Comparison of ENCODE assay signal across 24 mouse cellular contexts in the genomic region with DNA sequence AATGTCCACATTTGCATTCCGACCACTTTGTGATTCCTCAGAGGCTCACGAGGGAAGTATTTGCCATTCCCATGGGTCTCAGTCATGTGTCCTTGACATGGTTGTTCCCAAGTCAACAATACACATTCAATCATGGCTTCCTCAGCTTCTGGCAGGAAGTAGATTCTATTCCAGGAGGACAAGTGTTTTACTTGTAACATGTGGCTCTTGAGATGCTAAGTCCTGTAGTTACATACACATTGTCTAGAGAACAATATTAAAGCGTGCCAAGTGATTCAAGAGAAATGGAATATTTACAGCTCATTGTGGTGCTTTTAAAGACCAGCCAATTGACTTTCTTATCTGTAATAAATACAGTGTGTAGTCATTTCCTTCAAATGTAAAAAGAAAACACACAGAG.
"Had no signal": no experiment of that assay in that cellular context is flagged by ENCODE, and none has a peak within 500 bp of the region (broad histone marks: within the 10 kb centered on the region; RNA-seq: fewer than 3 reads in every experiment).

No protein-coding gene starts in this region.

- H3K27me3 ChIP-seq: heart, embryonic 12.5 days; hindbrain, embryonic 13.5 days; hindbrain, embryonic 15.5 days; kidney, embryonic 15.5 days; limb, embryonic 12.5 days; limb, embryonic 15.5 days had no signal

- H3K4me1 ChIP-seq: heart, embryonic 10.5 days; heart, embryonic 12.5 days; hindbrain, embryonic 13.5 days; hindbrain, embryonic 15.5 days; kidney, embryonic 15.5 days; limb, embryonic 12.5 days; limb, embryonic 15.5 days had no signal

- DNase-seq: gastrocnemius, postnatal 14 days; gastrocnemius, postnatal 36 days; heart, adult 11 months; heart, adult 2 months; heart, postnatal 14 days; heart, postnatal 36 days; kidney, adult 11 months; kidney, adult 2 months; kidney, adult 9 months; kidney, postnatal 14 days; kidney, postnatal 36 days; layer of hippocampus, adult 9-11 months; layer of hippocampus, postnatal 36 days; left cerebral cortex, postnatal 4 days had no signal

- H3K9me3 ChIP-seq: heart, embryonic 10.5 days; hindbrain, embryonic 13.5 days; hindbrain, embryonic 15.5 days; limb, embryonic 15.5 days had no signal

- H3K9ac ChIP-seq: heart, embryonic 12.5 days; hindbrain, embryonic 13.5 days; hindbrain, embryonic 15.5 days; kidney, embryonic 15.5 days; limb, embryonic 12.5 days; limb, embryonic 15.5 days had no signal

- ATAC-seq: hindbrain, postnatal 0 days; intestine, embryonic 16.5 days had no signal

- H3K27ac ChIP-seq: heart, adult 2 months; heart, embryonic 10.5 days; hindbrain, embryonic 13.5 days; hindbrain, embryonic 15.5 days; hindbrain, postnatal 0 days; kidney, embryonic 15.5 days; kidney, postnatal 0 days; limb, embryonic 12.5 days; limb, embryonic 15.5 days had no signal

- H3K36me3 ChIP-seq: heart, embryonic 10.5 days; heart, embryonic 12.5 days; hindbrain, embryonic 13.5 days; hindbrain, embryonic 15.5 days; kidney, embryonic 15.5 days; limb, embryonic 12.5 days; limb, embryonic 15.5 days had no signal

- H3K4me3 ChIP-seq: heart, adult 2 months; heart, embryonic 10.5 days; heart, embryonic 12.5 days; hindbrain, embryonic 13.5 days; hindbrain, embryonic 15.5 days; kidney, embryonic 15.5 days; limb, embryonic 12.5 days; limb, embryonic 15.5 days had no signal

- H3K4me2 ChIP-seq: heart, embryonic 12.5 days; hindbrain, embryonic 13.5 days; hindbrain, embryonic 15.5 days; kidney, embryonic 15.5 days; limb, embryonic 12.5 days; limb, embryonic 15.5 days had no signal
